Mouse (Mus musculus): ENCODE data around the gene Snap25.

Snap25 gene

DNA sequence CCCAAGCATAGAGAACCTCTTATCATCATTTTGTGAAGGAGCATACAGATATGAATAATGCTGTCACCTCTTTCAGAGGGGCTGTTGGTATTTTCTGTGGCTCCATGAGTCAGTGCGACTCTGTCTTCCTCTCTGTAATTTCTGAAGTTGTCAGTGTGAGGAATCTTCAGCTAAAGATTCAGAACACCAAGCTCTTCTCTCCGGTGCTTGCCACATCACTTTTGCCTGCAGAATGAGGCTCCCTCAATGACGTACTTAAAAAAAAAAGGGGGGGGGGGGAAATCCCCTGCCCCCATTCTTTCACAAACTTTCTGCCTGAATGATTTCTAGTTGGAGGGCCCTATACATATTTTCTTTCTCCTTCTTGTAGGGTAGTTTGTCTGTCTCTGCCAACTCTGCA is 2.1 kb upstream of the Snap25 start:
- in situ Hi-C loops (cut with MboI; ENCODE audit: low pct_unique_long_range_greater_than_20kb in 1 of 2, low sequenced_read_pairs in 2 of 2, unreplicated experiment in 1 of 2), result no loop called here

DNA sequence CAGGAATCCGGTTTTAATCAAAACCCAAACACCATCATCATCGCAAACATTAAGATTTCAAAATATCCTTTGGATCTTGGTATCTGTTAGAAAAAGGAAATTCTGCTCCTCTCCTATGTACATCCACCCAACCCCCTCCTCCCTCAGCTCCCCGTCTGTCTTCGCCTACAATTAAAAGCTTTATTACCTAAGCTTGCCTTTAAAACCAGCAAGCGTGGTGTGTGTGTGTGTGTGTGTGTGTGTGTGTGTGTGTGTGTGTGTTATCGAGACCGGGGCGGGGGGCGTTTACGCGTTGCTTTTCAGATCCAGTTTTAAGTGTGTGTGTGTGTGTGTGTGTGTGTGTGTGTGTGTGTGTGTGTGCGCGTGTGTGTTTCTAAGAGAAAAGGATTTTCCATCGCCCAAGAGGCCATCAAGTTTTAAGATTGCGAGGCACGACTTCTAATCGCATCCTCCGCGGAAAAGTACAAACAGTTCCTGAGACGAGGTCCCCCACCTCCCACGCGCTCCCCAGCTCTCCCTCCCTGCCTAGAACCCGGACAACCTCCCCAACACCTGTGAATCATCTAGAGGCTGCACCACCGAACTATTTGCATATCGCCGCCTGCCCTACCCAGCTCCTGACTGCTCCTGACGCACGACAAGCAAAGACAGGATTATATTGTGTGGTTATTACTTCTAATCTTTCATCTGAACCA is 1.4 kb upstream of the Snap25 start:
- in situ Hi-C loops (cut with MboI; ENCODE audit: low pct_unique_long_range_greater_than_20kb in 1 of 2, low sequenced_read_pairs in 2 of 2, unreplicated experiment in 1 of 2), result no loop called here

DNA sequence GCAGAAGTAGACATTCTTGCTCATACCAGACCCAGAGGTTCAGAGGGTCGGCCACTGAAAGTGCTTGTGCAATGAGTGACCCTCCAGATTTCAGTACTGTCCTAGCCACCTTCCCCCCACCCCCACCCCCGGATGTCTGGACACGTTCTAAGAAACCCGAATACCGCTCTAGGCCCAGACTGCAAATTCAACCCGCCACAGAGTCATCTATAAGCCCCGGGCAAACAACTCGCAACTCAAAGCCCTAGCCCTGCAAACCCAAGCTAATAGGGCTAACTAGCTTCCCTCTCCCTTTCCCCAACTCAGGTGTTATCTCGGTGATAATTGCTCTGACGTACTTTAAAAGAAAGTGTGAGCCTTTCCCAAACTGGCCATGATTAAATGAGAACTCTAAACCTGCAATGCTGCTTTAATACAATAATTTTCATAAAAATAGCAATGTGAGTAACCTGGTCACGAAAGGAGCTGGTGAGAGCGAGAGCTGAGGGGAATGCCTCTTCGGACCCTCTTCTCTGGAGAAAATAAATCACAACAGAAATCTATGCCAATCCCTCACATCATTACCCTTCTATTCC is 725 bp upstream of the Snap25 start:
- in situ Hi-C loops (cut with MboI; ENCODE audit: low pct_unique_long_range_greater_than_20kb in 1 of 2, low sequenced_read_pairs in 2 of 2, unreplicated experiment in 1 of 2), result no loop called here

DNA sequence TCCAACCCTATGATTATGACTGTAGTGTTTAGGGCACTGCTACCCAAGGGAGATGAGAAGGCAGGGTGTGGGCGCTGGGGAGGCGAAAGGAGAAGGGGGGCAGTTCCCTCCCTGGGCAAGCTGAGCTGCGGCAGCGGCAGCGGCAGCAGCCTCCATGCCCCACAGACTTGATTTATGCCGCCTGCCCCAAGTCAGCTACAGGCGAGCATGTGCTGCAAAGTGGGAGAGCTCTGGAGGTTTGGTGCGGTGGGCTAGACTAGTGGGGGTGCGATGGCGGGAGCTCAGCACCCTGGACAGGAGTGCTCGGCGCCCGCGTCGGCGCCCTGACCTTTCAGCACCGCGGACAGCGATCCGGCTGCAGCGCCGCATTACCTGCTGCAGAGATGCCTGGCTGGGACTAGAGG is 757 bp downstream of the Snap25 start:
- in situ Hi-C loops (cut with MboI; ENCODE audit: low pct_unique_long_range_greater_than_20kb in 1 of 2, low sequenced_read_pairs in 2 of 2, unreplicated experiment in 1 of 2), result no loop called here

DNA sequence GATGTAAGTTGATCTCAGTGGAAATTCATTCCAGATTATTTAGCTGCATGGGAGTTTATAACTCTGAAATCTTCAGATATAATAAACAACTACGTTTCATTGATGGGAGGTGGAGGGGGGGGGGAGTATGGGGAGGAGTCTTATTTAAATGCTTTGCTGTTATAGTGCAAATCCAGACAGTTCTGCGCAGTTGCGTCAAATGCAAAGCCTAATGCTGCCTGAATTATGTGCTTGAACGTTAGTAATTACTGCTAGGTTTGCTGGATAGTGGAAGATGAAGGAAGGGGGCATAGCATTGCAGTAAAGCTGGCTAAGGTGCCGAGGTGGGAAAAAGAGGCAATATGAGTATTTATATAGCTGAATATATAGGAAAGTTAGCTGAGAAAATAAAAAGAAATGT is 2.3 kb downstream of the Snap25 start:
- in situ Hi-C loops (cut with MboI; ENCODE audit: low pct_unique_long_range_greater_than_20kb in 1 of 2, low sequenced_read_pairs in 2 of 2, unreplicated experiment in 1 of 2), result no loop called here

DNA sequence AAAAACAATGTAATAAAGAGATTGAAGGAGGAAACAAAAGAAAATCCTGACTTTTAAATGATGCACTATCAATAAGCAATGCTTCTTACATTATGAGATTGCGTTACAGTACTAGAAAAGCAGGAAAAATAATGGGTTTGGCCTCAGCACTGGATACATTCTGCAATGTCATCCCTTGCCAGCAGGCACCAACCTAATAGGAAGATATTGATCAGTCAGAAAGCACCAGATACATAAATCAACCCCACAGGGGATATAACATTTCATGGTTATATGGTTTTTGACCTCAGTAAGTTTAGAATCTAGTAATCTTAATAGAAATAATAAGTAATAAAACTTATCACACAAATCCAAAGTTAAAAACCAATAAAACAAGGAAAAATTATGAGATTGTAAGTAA is 3.1 kb downstream of the Snap25 start:
- in situ Hi-C loops (cut with MboI; ENCODE audit: low pct_unique_long_range_greater_than_20kb in 1 of 2, low sequenced_read_pairs in 2 of 2, unreplicated experiment in 1 of 2), result no loop called here

DNA sequence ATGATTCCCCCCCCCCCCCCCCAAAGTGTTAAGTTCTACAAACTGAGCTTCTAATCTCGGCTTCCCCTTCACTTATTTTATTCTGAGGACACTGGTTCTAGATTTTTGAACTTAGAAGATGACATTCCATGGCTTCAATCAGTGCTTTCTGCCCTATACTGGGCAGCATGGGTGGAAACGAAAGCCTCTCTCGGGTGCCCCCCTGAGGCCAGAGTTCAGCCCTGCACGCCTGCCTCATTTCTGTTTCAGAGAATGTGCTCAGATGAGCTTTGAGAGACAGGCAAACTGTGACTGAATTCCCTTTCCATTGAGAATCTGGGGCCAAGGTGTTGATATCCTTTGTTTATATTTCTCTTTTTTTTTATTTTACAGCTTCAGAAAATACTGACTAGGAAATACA is 7.0 kb downstream of the Snap25 start:
- in situ Hi-C loops (cut with MboI; ENCODE audit: low pct_unique_long_range_greater_than_20kb in 1 of 2, low sequenced_read_pairs in 2 of 2, unreplicated experiment in 1 of 2), result no loop called here

DNA sequence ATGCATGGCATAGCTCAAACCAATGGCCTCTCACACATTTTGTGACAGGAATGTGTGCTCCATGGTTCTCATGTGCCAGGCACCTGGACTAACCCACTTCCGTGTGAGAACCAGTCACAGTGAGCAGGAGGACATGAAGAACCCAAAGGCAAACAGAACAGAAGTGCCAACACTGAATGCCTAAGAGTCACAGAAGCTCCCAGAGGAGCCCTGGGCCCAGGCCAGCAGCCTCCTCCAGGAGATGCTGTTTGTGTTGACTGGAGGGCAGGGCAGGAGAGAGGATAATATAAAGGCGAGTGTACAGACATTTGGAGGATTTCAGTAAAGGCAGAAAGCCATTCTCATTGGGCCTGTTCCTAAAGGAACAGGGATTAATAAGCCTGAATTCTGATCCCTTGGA is 25.0 kb downstream of the Snap25 start:
- in situ Hi-C loops (cut with MboI; ENCODE audit: low pct_unique_long_range_greater_than_20kb in 1 of 2, low sequenced_read_pairs in 2 of 2, unreplicated experiment in 1 of 2), result no loop called here

DNA sequence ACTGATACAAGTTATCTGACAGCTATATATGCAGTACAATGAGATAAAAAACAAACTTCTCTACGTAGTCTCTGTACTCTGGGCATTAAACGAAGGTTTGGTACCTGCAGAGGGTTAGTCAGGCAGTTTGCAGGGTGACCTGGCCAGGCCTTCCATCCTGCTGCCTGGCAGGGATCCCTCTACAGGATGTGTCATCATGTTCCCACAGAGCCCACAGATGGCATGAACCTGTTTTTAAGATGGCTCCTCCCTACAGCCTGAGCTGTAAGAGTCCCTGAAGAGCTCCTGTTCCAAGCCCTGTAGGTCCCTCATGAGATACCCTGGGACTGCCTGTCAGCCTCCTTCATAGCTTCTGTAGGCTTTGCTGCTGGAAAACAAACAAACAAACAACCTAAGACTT is 29.0 kb downstream of the Snap25 start:
- in situ Hi-C loops (cut with MboI; ENCODE audit: low pct_unique_long_range_greater_than_20kb in 1 of 2, low sequenced_read_pairs in 2 of 2, unreplicated experiment in 1 of 2), result no loop called here

DNA sequence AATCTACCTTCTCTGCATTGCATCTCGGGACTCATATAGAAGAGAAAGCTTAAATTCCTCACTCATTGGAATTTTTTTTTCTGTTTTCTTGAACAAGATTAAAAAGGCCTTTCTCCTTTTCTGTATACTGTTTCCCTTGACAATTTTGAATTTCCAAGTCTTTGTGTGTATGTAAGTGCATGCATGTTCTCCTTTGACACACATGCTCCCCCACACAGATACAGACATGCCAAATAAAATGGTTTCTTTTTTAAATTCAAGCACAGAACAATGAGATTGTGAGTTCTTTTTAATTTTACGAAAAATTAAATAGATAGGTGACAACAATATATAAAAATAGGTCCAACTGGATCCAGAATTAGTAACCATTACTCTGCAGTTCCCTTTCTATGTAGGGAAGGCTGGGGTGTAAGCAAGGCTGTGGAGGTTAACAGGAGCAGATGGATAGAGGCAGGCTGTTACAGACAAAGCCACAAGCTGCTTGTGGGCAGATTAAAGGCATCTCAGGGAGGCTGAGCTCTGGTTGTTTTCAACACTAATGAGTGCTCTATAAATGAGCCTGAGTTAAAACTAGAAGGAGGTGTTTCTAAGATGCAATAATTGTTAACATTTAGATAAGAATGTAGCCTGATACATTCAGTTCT is 31.6 kb downstream of the Snap25 start:
- in situ Hi-C loops (cut with MboI; ENCODE audit: low pct_unique_long_range_greater_than_20kb in 1 of 2, low sequenced_read_pairs in 2 of 2, unreplicated experiment in 1 of 2), result no loop called here

DNA sequence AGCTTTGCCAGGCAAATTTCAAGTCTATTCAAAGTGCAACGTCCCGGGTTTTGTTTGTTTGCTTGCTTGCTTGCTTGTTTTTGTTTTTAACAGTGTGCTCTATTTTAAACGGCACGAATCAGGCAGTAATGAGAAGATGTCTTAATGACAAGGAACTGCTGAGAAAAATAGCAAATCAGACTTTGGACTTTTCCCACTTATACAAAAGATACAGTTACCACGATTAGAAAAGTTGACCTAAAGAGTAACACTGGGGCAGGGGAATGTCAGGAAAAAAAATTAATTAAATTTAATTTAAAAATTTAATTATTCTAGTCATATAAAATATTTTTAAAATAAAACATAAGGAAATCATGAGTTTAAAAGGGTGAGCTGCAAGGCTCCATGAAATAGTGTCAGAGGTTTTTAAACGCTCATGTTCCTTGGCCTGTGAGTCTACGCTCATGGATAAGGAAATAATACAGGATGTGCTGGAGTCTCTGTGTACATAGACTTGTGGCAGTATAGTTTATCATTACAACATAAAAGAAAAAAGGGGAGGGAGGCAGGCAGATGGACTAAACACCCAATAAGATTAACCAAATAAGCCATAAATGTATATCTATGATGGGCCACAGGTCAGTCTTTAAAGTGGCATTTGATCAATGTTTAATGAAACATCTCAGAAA is 32.2 kb downstream of the Snap25 start:
- in situ Hi-C loops (cut with MboI; ENCODE audit: low pct_unique_long_range_greater_than_20kb in 1 of 2, low sequenced_read_pairs in 2 of 2, unreplicated experiment in 1 of 2), result no loop called here

DNA sequence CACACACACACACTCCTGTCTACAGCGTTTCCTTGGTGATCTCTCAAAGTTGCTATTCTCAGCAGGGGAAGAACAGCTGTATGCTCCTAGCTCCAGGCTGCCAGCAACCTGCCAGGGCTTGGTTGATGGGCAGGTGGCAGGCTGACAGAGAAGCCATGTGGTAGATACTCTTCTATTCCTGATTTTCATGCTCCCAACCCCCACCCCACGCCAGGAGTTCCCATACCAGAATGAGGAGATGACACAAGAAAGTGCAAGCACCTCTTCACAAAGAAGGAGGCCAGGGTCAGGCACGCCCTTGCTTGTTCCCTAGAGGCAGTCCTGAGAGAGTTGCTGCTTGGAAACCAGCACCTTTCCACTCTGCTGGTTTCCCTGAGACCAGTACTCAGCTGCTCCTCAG is 40.4 kb downstream of the Snap25 start:
- in situ Hi-C loops (cut with MboI; ENCODE audit: low pct_unique_long_range_greater_than_20kb in 1 of 2, low sequenced_read_pairs in 2 of 2, unreplicated experiment in 1 of 2), result no loop called here

DNA sequence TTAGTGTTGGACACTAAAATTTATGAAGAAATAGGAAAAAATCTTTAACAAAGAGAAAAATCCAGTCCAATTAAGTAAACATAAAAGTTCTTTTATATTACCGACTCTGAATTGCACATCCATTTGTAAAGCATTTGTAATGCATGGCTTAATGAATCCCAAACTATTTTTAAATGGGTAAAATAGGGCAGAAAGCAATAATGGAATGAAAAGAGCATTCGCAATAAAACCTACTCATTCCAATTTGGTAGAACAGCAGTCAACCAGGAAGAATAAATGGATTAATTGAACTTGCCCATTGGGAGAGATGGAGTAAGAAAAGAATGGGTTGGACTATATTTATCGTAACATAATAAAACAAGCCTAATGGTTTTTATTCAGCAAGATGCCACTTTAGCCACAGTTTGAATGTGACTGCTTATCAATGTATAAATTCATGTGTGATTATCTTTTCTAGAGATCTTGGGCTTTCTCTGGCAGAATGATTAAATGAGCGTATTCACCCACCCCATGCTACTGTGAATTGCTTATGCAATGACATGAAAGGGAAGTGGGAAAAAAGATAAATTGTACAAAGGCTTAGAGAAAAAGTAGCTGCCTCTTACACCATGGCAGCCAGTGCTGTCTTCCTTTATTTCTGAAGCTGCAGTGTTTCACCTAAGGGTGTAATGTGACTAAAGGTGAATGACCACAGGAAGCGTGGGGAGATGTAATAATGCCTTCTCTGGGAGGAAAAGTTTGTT is 45.7 kb downstream of the Snap25 start:
- in situ Hi-C loops (cut with MboI; ENCODE audit: low pct_unique_long_range_greater_than_20kb in 1 of 2, low sequenced_read_pairs in 2 of 2, unreplicated experiment in 1 of 2), result no loop called here

DNA sequence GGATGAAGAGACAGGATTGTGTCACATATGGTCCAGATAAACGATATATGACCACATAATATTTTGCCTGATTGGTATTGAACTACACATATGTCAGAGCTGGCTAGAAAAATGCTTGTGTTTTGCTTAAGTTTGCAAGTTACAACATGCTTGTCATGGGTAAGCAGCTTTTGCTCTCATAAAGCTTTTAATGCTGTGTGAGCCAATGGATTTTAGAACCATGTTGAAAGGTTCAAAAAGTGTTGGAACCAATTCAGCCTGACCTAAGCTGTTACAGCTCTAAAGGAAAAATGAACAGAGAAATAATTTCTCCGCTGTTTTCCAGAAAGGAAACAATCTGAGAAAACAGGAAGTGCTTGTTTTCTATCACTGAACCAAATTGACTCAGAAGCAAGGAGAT is 64.9 kb downstream of the Snap25 start:
- in situ Hi-C loops (cut with MboI; ENCODE audit: low pct_unique_long_range_greater_than_20kb in 1 of 2, low sequenced_read_pairs in 2 of 2, unreplicated experiment in 1 of 2), result no loop called here

DNA sequence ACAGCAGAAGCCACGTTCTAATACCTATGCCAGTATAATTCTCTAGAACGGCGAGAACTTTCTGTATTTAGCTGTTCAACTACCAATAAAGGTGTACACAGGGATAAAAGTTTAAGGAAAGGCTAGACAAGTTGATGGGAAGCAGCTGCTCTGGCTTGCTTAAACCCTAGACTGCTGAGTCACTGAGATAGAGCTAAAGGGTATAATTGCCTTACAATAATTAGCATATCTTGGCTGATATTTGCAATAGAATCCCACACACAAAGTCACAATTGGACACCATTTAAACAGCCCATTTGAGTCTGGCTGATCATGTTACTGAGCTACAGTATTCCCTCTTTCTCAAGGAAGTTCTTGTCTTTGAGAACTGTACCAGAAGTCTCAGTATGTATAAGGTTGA is 65.4 kb downstream of the Snap25 start:
- in situ Hi-C loops (cut with MboI; ENCODE audit: low pct_unique_long_range_greater_than_20kb in 1 of 2, low sequenced_read_pairs in 2 of 2, unreplicated experiment in 1 of 2), result no loop called here

DNA sequence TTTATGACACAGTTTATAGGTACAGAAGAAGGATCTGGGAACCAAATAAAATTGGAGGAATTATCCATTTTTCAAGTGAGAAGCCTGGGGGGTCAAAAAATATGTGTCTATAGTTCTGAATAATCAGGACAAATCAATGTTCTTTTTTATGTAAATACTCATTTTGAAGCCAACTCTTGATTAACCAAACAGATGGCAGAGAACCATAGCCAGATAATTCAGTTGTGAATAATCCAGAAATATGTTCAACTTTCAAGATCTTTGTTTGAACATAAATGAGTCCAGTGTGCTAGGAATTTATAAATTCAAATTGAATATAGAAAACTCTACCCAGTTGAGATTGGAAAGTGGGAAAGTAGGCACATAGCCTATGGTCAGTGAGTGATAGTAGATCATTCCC is 67.0 kb downstream of the Snap25 start:
- in situ Hi-C loops (cut with MboI; ENCODE audit: low pct_unique_long_range_greater_than_20kb in 1 of 2, low sequenced_read_pairs in 2 of 2, unreplicated experiment in 1 of 2), result no loop called here

DNA sequence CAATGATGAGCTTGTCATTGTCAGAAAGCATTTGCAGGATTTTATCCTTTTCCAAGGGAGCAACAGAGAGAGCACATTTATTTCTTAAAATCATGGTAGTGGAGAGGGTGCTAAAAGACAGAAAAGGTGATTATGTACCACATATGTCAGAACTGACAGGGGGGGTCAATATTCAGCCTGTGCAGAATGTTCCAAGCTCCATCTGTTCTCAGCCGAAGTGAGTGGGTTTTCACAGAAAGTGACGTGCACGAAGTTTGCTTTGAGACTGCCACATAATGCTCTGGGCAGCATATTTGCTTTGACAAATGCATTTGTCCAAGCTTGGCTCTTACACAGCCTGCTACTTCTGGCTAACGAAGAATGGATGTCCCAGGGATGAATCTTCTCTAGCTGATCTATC is 71.1 kb downstream of the Snap25 start:
- in situ Hi-C loops (cut with MboI; ENCODE audit: low pct_unique_long_range_greater_than_20kb in 1 of 2, low sequenced_read_pairs in 2 of 2, unreplicated experiment in 1 of 2), result no loop called here

DNA sequence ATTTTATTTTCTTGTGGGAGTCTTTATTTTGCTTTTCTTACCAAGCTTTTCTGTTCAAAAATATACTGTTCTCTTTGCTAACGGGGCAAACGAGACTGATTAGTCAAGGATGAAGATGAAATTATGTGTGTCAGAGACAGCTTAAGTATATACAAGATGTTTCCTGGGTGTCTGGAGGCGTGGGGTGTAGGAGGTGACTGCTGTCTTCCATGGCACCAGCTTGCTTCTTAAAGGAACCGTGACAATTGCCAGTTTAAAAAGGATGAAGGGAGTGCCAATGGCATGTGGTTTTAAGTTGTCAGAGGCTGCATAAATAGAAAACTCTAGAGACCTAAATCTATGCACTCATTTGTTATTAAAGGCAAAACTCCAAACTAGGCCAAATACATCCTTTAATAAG is 75.1 kb downstream of the Snap25 start:
- in situ Hi-C loops (cut with MboI; ENCODE audit: low pct_unique_long_range_greater_than_20kb in 1 of 2, low sequenced_read_pairs in 2 of 2, unreplicated experiment in 1 of 2), result no loop called here

DNA sequence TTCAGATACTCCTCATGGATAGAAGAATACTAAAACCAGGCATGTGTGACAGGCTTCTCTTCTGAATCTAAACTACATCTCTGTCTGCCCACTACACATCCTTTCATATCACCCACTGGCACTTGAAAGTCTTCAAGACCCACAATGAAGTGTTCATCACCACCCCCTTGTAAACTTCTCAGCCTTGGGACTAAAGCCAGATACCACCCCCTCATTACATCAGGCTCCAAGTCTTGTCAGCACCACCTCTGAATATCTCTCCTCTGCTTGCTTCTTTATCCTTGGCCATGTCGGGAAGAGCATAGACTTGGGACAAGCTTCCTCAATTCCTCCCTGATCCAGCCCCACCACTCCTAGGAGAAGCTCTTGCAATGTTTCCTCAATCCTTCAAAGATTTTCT is 83.3 kb downstream of the Snap25 start:
- in situ Hi-C loops (cut with MboI; ENCODE audit: low pct_unique_long_range_greater_than_20kb in 1 of 2, low sequenced_read_pairs in 2 of 2, unreplicated experiment in 1 of 2), result no loop called here

All from mouse embryonic stem cell (cell line).